Mouse (Mus musculus) right cerebral cortex, postnatal 14 days (tissue): Measurements from ENCODE around the gene Vgll4.

Source experiments
- DNase-seq: peaks from one replicate; pipeline ENCODE4 v3.0.0; 2022

Gene Vgll4

GRCm38 (mm10) chr6:114864421-114864820 lies 105.4 kb downstream of the Vgll4 start:
- no peak for DNase-seq

DNA sequence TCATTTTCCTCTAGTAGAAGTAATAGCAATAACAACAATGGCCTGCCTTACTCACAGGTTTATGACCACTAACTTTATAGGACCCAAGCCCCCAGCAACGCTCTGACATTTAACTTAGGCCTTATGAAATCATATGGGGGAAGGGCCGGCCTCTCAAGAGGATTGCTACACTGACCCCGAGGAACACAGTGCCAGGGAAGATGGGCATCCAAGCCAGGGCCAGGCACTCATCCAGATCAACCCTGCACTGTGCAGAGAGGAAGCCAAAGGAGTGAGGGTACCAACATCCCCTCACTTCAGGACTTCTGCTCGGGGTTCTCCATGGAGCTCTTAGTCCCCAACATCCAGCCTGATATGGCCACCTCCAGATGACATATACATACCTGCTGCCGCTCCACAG lies 106.3 kb downstream of the Vgll4 start:
- DNase-seq = no peak

DNA sequence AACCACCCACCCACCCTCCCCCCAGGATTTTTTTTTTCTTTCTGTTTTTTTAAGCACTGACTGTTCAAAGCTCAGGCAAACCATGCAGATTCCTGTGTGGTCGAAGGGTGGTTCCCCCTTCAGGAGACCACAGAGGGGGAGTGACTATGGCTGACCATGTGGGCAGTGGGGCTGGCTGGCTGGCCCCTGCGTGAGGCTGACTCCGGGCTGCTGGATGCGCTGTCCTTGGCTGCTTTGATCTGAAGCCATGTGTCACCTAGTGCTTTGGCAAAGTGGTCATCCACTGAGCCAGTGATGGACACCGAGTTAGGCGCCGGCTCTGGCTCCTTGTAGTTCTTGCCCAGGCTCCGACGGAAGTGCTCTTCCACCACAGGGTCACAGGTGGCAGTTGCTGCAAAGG lies 107.7 kb downstream of the Vgll4 start:
- no peak for DNase-seq

- no peak for DNase-seq
These were observed 108.2 kb downstream of the Vgll4 start for GRCm38 (mm10) chr6:114861591-114861990.

DNA sequence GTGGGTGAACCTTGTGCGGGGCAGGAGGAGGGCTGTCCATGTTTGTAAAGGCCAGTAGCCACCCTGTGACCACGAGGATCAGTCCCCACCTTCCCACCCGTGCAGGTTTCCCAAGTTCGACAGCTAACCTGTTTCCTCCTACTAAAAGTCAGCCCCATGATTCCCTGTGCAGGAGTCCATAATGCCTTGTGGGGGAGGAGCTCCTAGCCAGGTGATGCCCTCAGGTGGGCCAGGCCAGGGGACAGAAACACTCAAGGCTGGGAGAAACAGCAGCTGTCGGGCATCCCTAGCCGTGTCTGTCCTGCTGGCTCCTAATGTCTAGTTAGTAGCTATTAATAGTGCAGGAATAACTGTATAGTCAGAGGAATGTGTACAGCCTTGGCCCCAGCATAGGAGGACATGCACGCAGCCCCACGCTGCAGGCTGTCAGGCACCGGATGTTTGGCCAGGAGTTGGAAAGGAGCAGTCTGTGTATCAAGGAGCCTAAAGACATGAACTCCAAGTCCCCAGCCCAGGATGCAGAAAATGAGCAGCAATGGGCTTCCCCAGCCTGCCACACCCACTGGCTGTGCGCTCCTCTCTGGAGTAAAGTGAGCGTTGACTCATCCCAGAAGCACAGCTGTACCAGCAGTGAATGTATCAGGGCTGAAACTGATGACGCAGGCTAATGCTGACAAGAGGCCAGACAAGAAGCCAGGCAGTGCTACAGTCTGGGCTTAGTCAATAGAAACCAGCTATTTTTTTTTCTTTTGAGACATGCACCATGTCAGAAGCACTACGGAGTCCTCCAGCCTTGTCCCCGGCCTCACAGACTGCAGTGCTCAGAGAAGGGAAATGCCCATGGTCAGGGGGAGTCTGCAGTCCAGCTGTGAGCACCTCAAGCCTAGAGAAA lies 108.9 kb downstream of the Vgll4 start:
- DNase-seq = no peak

GRCm38 (mm10) chr6:114858722-114859053 lies 111.1 kb downstream of the Vgll4 start:
- DNase-seq = no peak

DNA sequence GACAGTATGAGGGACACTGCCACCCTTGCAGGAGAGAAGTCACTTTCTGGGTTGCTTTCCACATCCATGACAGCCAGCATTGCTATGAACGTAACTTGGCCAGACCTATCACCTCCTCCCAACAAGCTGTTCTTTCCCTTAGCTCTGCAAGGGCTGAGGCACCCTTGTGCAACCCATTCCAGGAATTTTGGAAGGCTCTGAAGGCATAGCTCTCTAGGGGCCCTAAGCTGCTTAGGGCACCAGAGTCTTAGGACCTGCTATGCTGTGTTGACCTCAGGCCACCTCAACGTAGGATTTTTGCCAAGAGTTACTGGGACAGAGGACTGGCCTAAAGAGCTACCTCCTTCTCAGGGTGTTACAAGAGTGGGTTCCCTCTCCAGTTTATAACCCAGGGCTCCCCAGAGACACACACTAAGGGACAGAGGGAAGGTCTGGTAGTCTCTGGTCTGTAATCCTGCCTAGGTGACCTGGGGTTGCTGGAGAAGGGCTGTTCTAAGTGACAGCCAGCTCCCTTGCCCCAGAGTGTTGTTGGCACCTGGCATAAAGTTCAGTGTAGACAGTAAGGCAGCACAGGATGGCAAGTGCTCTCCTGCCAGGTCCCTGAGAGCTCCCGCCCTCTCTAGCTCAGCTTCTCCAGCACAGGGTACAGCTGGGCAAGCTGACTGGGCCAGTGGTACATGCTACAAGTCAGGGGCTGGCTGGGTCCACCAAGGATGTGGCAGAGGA lies 111.6 kb downstream of the Vgll4 start:
- no peak for DNase-seq

GRCm38 (mm10) chr6:114856501-114856900 lies 113.3 kb downstream of the Vgll4 start:
- DNase-seq = no peak

GRCm38 (mm10) chr6:114855644-114856043 lies 114.2 kb downstream of the Vgll4 start:
- DNase-seq = no peak

- DNase-seq = no peak
These were observed 115.4 kb downstream of the Vgll4 start for GRCm38 (mm10) chr6:114854368-114854767.

GRCm38 (mm10) chr6:114852739-114853138 lies 117.1 kb downstream of the Vgll4 start:
- no peak for DNase-seq

DNA sequence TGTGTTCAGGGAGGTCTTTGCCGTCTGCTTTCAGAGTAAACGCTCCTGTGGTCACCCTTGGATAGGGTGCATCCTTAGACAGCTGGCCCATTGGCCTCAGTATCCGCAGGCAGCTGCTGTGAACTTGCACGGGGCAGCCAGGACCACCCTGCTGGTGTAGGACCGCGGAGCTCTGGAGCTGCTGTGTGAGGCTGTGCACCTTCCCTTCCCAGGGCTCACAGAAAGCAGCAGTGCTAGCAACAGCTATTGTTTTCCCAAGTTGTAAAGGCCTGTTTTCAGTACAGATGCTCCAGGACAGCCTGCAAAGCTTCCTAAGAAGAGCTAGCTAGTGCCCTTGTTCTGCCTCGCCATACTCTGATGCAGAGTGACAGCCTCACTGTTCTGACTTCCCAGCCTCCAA lies 118.1 kb downstream of the Vgll4 start:
- DNase-seq = no peak

GRCm38 (mm10) chr6:114849787-114850186 lies 120.0 kb downstream of the Vgll4 start:
- DNase-seq = no peak

DNA sequence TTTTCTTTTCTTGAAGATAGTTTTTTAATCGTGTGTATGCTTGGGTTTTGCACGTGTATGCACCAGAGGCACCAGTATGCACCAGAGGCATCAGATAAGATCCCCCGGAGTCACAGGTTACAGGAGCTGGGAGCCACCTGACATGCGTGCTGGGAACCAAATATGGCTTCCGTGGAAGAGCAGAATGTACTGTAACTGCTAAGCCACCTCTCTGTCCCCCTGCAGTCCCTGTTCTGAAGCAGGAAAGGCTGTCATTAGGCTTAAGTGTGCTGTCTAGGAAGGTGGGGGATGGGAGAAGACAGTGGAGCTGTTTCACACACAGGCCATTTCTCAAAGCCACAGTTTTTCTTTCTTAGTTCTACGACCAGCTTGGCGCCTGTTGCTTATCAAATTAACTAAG lies 121.0 kb downstream of the Vgll4 start:
- DNase-seq = no peak

DNA sequence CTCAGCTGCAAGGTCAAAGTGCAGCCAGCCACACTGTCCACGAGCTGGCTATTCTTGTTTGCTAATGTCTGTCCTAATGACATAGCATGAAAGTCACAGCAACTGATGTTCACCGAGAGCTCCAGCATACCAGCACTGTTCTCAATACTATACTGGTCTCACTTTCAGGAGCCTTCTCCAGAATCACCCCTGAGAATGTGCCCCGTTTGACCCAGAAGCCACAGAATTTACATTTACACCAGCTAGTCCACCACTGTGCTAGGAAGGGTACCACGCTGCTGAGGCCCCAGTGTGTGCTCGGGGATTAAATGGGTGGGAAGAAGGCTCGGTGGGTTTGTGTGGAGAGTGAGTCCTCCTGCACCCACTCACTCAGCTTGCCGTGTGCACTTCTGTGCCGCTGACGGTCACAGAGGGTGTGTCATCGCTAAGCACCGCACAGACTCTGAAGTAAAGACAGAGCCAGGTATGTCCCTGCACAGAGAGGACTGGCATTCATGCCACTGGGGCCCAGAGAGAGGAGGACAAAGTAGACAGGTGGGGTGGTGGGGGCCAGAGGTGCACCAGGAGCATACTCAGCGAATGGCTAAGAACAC lies 122.1 kb downstream of the Vgll4 start:
- DNase-seq = no peak

DNA sequence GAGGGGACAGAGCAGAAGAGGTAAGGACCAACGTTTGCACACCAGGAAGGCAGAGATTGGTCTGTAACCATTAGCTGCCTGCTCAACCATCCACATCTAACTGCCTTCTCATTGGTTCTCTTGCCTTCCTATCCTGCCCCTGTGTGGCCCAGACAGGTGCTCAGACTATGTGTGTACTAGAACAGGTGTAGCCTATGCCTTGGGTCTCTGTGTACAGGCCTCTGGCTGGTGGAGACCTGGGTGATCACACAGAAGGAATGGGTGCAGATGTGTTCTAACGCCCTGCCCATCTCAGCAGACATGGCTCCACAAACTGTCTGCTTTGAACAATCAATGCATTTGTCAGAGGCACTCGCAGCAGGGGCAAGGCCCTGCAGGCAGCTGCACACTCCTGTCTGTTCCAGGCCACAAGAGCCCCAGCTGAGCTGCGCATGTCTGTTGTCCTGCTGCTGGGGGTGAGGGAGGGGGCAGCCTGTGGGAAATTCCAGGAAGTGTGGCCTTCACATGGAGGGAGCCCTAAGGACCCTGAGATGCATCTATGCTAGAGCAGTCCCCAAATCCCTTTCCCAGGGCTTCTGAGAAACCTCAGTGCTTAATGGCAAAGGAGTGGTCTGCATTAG lies 123.5 kb downstream of the Vgll4 start:
- no peak for DNase-seq

GRCm38 (mm10) chr6:114842863-114843262 lies 126.9 kb downstream of the Vgll4 start:
- DNase-seq = no peak

- DNase-seq = no peak
These were observed 127.7 kb downstream of the Vgll4 start for GRCm38 (mm10) chr6:114842131-114842530.

GRCm38 (mm10) chr6:114840012-114840411 lies 129.8 kb downstream of the Vgll4 start:
- DNase-seq = no peak

- no peak for DNase-seq
These were observed 130.9 kb downstream of the Vgll4 start for GRCm38 (mm10) chr6:114838872-114839271.

GRCm38 (mm10) chr6:114836433-114836832 lies 133.4 kb downstream of the Vgll4 start:
- DNase-seq = no peak

GRCm38 (mm10) chr6:114835752-114836151 lies 134.0 kb downstream of the Vgll4 start:
- DNase-seq = no peak

GRCm38 (mm10) chr6:114835344-114835743 lies 134.4 kb downstream of the Vgll4 start:
- no peak for DNase-seq
